Mouse (Mus musculus) CH12.LX (cell line): ENCODE measurements around the gene Tcte3. TPM values are rescaled to one million over a fixed set of nuclear protein-coding genes. Genes with fewer than 3 reads are reported as not detected.

Source experiments
- DNase-seq: peaks from one replicate; pipeline ENCODE4 v3.0.0-alpha.2; 2013; ENCODE audit errors: extremely low read depth
- H3K27ac ChIP-seq: 2 replicates; pipeline ENCODE4 v1.5.1; 2012; ENCODE audit warnings: low read depth, mild to moderate bottlenecking, control low read depth, moderate library complexity; ENCODE audit not compliant: insufficient read depth
- H3K27me3 ChIP-seq: replicated peaks from 2 replicates; pipeline ENCODE3; 2012; ENCODE audit warnings: inconsistent platforms
- H3K36me3 ChIP-seq, 2 experiments: replicated peaks in 1 of 2; 2 replicates each; pipeline versions ENCODE3 to v1.6.1; 2012; ENCODE audit warnings: inconsistent platforms in 1 of 2, low read length in 1 of 2, mild to moderate bottlenecking in 1 of 2, mixed read lengths in 1 of 2, moderate library complexity in 1 of 2; ENCODE audit not compliant: control insufficient read depth in 1 of 2, insufficient read depth in 1 of 2
- H3K4me1 ChIP-seq, 2 experiments: 2 replicates each; pipeline ENCODE4 v1.6.1; 2012; ENCODE audit warnings: inconsistent platforms in 1 of 2, moderate library complexity in 1 of 2; ENCODE audit not compliant: insufficient read depth in 2 of 2, control insufficient read depth in 1 of 2
- H3K4me2 ChIP-seq: 2 replicates; pipeline ENCODE4 v1.6.1; 2012; ENCODE audit warnings: low read depth, mild to moderate bottlenecking, control low read depth; ENCODE audit not compliant: poor library complexity, insufficient read depth, severe bottlenecking
- H3K4me3 ChIP-seq, 3 experiments: fragments of 150-350 bp in 1 of 3; sonication (generic) in 1 of 3; replicated peaks in 1 of 3; 2 replicates each; pipeline versions ENCODE3 to v1.5.1; 2011 to 2012; ENCODE audit warnings: low read depth in 2 of 3, low read length in 2 of 3, mild to moderate bottlenecking in 2 of 3, moderate library complexity in 2 of 3, control low read depth in 1 of 3, improper control_type of control experiment in 1 of 3, inconsistent platforms in 1 of 3, mixed read lengths in 1 of 3; ENCODE audit not compliant: poor library complexity in 1 of 3
- H3K79me2 ChIP-seq: replicated peaks from 2 replicates; pipeline ENCODE4 v1.6.1; 2012; ENCODE audit warnings: mild to moderate bottlenecking, moderate library complexity; ENCODE audit not compliant: control insufficient read depth, poor library complexity, insufficient read depth, severe bottlenecking; ENCODE audit errors: extremely low read depth
- H3K9ac ChIP-seq: 2 replicates; pipeline ENCODE4 v1.6.1; 2012; ENCODE audit warnings: low read depth, mild to moderate bottlenecking, control low read depth, moderate library complexity; ENCODE audit not compliant: insufficient read depth
- H3K9me3 ChIP-seq: replicated peaks from 2 replicates; pipeline ENCODE3; 2012; ENCODE audit warnings: low read length, inconsistent platforms, mixed read lengths
- CHD2 ChIP-seq: IDR thresholded peaks from 2 replicates; pipeline ENCODE4 v1.6.1; 2011; ENCODE audit warnings: low read length, improper control_type of control experiment
- CTCF ChIP-seq, 2 experiments: IDR thresholded peaks in 1 of 2; conservative IDR thresholded peaks in 1 of 2; 2 replicates each; pipeline ENCODE4 v1.5.1; 2011 to 2012; ENCODE audit warnings: low read depth in 2 of 2, low read length in 2 of 2, improper control_type of control experiment in 1 of 2, inconsistent platforms in 1 of 2, mild to moderate bottlenecking in 1 of 2, moderate library complexity in 1 of 2
- E2F4 ChIP-seq: IDR thresholded peaks from 2 replicates; pipeline ENCODE4 v1.6.1; 2011; ENCODE audit warnings: low read depth, low read length, improper control_type of control experiment; ENCODE audit not compliant: insufficient replicate concordance
- ETS1 ChIP-seq: conservative IDR thresholded peaks from 2 replicates; pipeline ENCODE4 v1.6.1; 2012; ENCODE audit warnings: low read depth, mild to moderate bottlenecking, inconsistent platforms, low read length, improper control_type of control experiment, moderate library complexity
- IRF4 ChIP-seq: IDR thresholded peaks from 2 replicates; pipeline ENCODE4 v1.6.1; 2014; ENCODE audit warnings: low read depth, mild to moderate bottlenecking, inconsistent platforms, low read length, improper control_type of control experiment
- JUND ChIP-seq: conservative IDR thresholded peaks from 2 replicates; pipeline ENCODE4 v1.6.1; 2011; ENCODE audit warnings: low read depth, low read length, improper control_type of control experiment
- KAT2A ChIP-seq: IDR thresholded peaks from 2 replicates; pipeline ENCODE4 v1.6.1; 2012; ENCODE audit warnings: low read length, improper control_type of control experiment, inconsistent platforms; ENCODE audit not compliant: insufficient replicate concordance
- MAX ChIP-seq: IDR thresholded peaks from 2 replicates; pipeline ENCODE4 v1.6.1; 2011; ENCODE audit warnings: low read length, improper control_type of control experiment
- MEF2A ChIP-seq: IDR thresholded peaks from 2 replicates; pipeline ENCODE4 v1.6.1; 2014; ENCODE audit warnings: low read depth, mild to moderate bottlenecking, inconsistent platforms, low read length, improper control_type of control experiment, borderline replicate concordance
- MXI1 ChIP-seq: IDR thresholded peaks from 2 replicates; pipeline ENCODE4 v1.6.1; 2011; ENCODE audit warnings: mild to moderate bottlenecking, low read depth, low read length, improper control_type of control experiment
- POLR2A ChIP-seq: IDR thresholded peaks from 2 replicates; pipeline ENCODE4 v1.6.1; 2011; ENCODE audit warnings: low read depth, mild to moderate bottlenecking, improper control_type of control experiment, low read length
- POLR2AphosphoS2 ChIP-seq: IDR thresholded peaks from 2 replicates; pipeline ENCODE4 v1.6.1; 2011; ENCODE audit warnings: low read depth, low read length, improper control_type of control experiment
- RAD21 ChIP-seq: IDR thresholded peaks from 2 replicates; pipeline ENCODE4 v1.6.1; 2011; ENCODE audit warnings: low read depth, mild to moderate bottlenecking, low read length, improper control_type of control experiment, moderate library complexity
- SIN3A ChIP-seq: IDR thresholded peaks from 2 replicates; pipeline ENCODE4 v1.6.1; 2012; ENCODE audit warnings: low read length, improper control_type of control experiment, inconsistent platforms
- SMC3 ChIP-seq: IDR thresholded peaks from 2 replicates; pipeline ENCODE4 v1.6.1; 2011; ENCODE audit warnings: low read depth, low read length, improper control_type of control experiment
- UBTF ChIP-seq: IDR thresholded peaks from 2 replicates; pipeline ENCODE4 v1.6.1; 2012; ENCODE audit warnings: low read depth, mild to moderate bottlenecking, inconsistent platforms, low read length, improper control_type of control experiment, moderate library complexity
- USF1 ChIP-seq: IDR thresholded peaks from 2 replicates; pipeline ENCODE4 v1.6.1; 2014; ENCODE audit warnings: low read depth, mild to moderate bottlenecking, inconsistent platforms, low read length, improper control_type of control experiment
- USF2 ChIP-seq: conservative IDR thresholded peaks from 2 replicates; pipeline ENCODE4 v1.6.1; 2011; ENCODE audit warnings: low read depth, low read length, improper control_type of control experiment
- dilution Hi-C: fragments of 300-500 bp; cut with MboI; formaldehyde crosslinking; loops from 2 replicates; pipeline ENCODE4 v1.14.3; 2020; ENCODE audit warnings: low sequenced_read_pairs; ENCODE audit not compliant: extremely low pct_unique_long_range_greater_than_20kb, extremely low pct_ligation_motif_present
- in situ Hi-C: fragments of 300-500 bp; cut with MboI; formaldehyde crosslinking; loops from 3 replicates; pipeline ENCODE4 v1.14.3; 2019; ENCODE audit warnings: low sequenced_read_pairs, low pct_ligation_motif_present, low pct_unique_long_range_greater_than_20kb, mixed read lengths
- polyA plus RNA-seq: library from polyadenylated mRNA; unstranded; fragments of >175 nt; gene quantifications from 2 replicates; pipeline ENCODE4 v1.2.1, GENCODE M21; 2012; ENCODE audit warnings: low read depth; ENCODE audit not compliant: insufficient read length
- total RNA-seq, 2 experiments: library from RNA; depleted of rRNA; stranded (reverse); fragments of 300-350 nt in 1 of 2; fragments of >200 nt in 1 of 2; gene quantifications; 2 replicates each; pipeline ENCODE4 v1.2.3; 2012 to 2014

Gene Tcte3
- total and polyA plus RNA-seq, 3 experiments = 1.9 to 5.8 TPM; not detected in 1

DNA sequence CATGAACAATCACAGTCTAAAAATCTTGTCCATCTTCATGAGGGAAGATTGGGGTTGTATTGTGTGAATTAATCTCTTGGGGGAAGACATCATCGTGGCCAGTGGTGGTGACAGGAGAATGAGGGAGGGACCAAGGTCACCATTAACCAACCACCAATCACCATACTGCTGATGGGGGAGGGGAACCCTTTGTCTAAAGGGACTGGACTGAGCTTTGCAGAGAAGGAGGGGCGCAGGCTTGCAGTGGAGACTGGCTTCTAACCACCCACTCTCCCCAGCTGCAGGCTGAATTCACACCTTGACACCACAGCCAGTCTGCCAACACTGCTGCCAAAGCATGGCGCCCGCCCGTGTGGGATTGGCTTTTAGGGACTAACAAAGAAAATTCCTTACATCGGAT is 24.8 kb upstream of the Tcte3 start:
- in situ Hi-C loops = no loop called here
- no peaks in the 10 kb centered on the region for H3K9me3 ChIP-seq
- TF ChIP-seq USF2 (no peak), ETS1 (no peak), POLR2AphosphoS2 (no peak), KAT2A (no peak), CHD2 (no peak), MAX (no peak), RAD21 (no peak), E2F4 (no peak), JUND (no peak), POLR2A (no peak), IRF4 (no peak), SMC3 (no peak), UBTF (no peak), USF1 (no peak), MXI1 (no peak), SIN3A (no peak)
- no peaks in the 10 kb centered on the region for H3K4me1 ChIP-seq
- no peak overlapping the region for H3K27ac ChIP-seq
- no peaks in the 10 kb centered on the region for H3K27me3 ChIP-seq
- H3K4me3 ChIP-seq = no peak overlapping the region
- H3K36me3 ChIP-seq = peaks cover 37 to 69% of the 10 kb centered on the region in 2 experiments
- H3K4me2 ChIP-seq = no peak overlapping the region
- DNase-seq = peak; percentile 6
- dilution Hi-C loops = no loop called here
- no peak overlapping the region for H3K9ac ChIP-seq
- no peaks in the 10 kb centered on the region for H3K79me2 ChIP-seq

DNA sequence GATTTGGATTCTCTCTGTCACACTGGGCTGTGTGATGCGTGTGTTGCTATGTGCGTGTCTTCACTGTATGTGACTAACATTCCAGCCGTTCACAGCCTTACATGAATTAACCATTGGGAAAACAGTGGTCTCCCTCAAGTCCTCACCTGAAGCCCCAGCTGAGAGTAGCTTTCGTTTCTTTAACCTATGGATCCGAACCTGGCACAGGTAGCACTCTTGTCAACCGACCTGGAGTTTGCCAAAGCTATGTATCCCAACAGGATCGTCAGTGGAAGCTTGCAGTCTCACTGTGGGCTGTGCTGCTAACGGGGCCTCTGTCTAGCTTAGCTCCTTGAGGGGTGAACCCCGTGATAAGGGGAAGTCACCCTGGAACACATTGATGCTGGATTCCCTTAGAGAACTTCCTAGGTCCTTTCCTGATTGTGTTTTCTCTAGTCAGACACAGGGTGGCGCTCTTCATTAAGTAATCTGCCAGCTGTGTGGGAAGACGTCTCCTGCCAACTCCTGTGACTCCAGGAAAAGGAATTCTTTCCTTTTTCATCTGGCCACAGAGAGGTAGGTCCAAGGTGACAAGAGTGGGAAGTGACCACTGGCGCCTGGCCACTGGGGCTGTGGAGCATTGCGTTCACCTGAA is 24.2 kb upstream of the Tcte3 start:
- Histone ChIP-seq H3K9ac (no peak overlapping the region), H3K4me3 (no peak overlapping the region), H3K4me1 (no peaks in the 10 kb centered on the region), H3K36me3 (peaks cover 41 to 74% of the 10 kb centered on the region in 2 experiments), H3K27me3 (no peaks in the 10 kb centered on the region), H3K27ac (no peak overlapping the region), H3K4me2 (no peak overlapping the region), H3K9me3 (no peaks in the 10 kb centered on the region), H3K79me2 (no peaks in the 10 kb centered on the region)
- in situ Hi-C loops = no loop called here
- dilution Hi-C loops = no loop called here
- peak; percentile 81 for TF ChIP-seq RAD21
- TF ChIP-seq CTCF (conservative IDR thresholded peaks at IDR 0.05 in 1 of 2, IDR thresholded peaks at IDR 0.05 in 1 of 2; ENCODE audit: low read depth in 2 of 2, low read length in 2 of 2) = peak; percentile 51 to 72
- no peak for TF ChIP-seq MEF2A
- TF ChIP-seq KAT2A = no peak
- peak; percentile 62 for TF ChIP-seq SMC3
- DNase-seq = peak; percentile 33
